ENCODE assay signal across 9 mouse cellular contexts in genomic region chr4:141624983-141625773, GRCm38 (mm10). TPM values are rescaled to one million over a fixed set of nuclear protein-coding genes. Genes with fewer than 3 reads are reported as not detected.
DNase-seq lines count a peak whose midpoint lies in the region; ATAC-seq and TF ChIP-seq lines count a peak whose summit lies in the region.
"Had no signal": no experiment of that assay in that cellular context is flagged by ENCODE, and none has a peak within 500 bp of the region (broad histone marks: within the 10 kb centered on the region; RNA-seq: fewer than 3 reads in every experiment).

No protein-coding gene starts in this region.

- no peaks in the 10 kb centered on the region for H3K27me3 ChIP-seq in heart, embryonic 10.5 days (ENCODE audit: insufficient read depth, poor library complexity, severe bottlenecking)
- H3K27me3 ChIP-seq in heart, embryonic 11.5 days (ENCODE audit: control insufficient read depth, insufficient read depth, low read length), result no peaks in the 10 kb centered on the region
- no peaks in the 10 kb centered on the region for H3K27me3 ChIP-seq in hindbrain, embryonic 14.5 days (ENCODE audit: control insufficient read depth, insufficient read depth, low read length)

- H3K27ac ChIP-seq in heart, embryonic 10.5 days, result peak overlapping the region; percentile 30; the same call in 1 of the 2 replicates
- no peak overlapping the region for H3K27ac ChIP-seq in heart, embryonic 11.5 days (ENCODE audit: low read depth, low read length)
- H3K27ac ChIP-seq in hindbrain, embryonic 14.5 days, result no peak overlapping the region

- no peak for DNase-seq in heart, embryonic 10.5 days (ENCODE audit: low spot score)
- DNase-seq in brain, embryonic 14.5 days (ENCODE audit: low read depth), result peak; percentile 30
- peak; percentile 28 for DNase-seq in lung, adult 2 months
- no peak for DNase-seq in neural tube, embryonic 10.5 days (ENCODE audit: extremely low spot score, low spot score)
- DNase-seq in ovary, adult 18-20 months (ENCODE audit: low spot score), result no peak
- DNase-seq in hindbrain, embryonic 14.5 days (ENCODE audit: low spot score), result no peak

- no peak overlapping the region for H3K4me2 ChIP-seq in heart, embryonic 11.5 days
- no peak overlapping the region for H3K4me2 ChIP-seq in hindbrain, embryonic 14.5 days (replicated peaks)

- H3K9me3 ChIP-seq in heart, embryonic 10.5 days, result no peaks in the 10 kb centered on the region
- no peaks in the 10 kb centered on the region for H3K9me3 ChIP-seq in heart, embryonic 11.5 days (replicated peaks; ENCODE audit: control insufficient read depth, low read length)
- no peaks in the 10 kb centered on the region for H3K9me3 ChIP-seq in hindbrain, embryonic 14.5 days (ENCODE audit: control insufficient read depth, low read length)

- H3K36me3 ChIP-seq in heart, embryonic 10.5 days, result peaks cover 58% of the 10 kb centered on the region
- peaks cover 26% of the 10 kb centered on the region for H3K36me3 ChIP-seq in heart, embryonic 11.5 days (ENCODE audit: control insufficient read depth, insufficient read depth, low read length)
- H3K36me3 ChIP-seq in hindbrain, embryonic 14.5 days (replicated peaks; ENCODE audit: control insufficient read depth, insufficient read depth), result peaks cover 53% of the 10 kb centered on the region

- no peak for ATAC-seq in heart, embryonic 11.5 days (replicated peaks; ENCODE audit: insufficient number of reproducible peaks, low FRiP score, low TSS enrichment)
- ATAC-seq in CD4-positive, CD25-positive, alpha-beta regulatory T cell, adult 4 months, result peak; percentile 85
- no peak for ATAC-seq in hindbrain, embryonic 14.5 days (ENCODE audit: low FRiP score)

- no peak overlapping the region for H3K4me3 ChIP-seq in heart, embryonic 10.5 days
- H3K4me3 ChIP-seq in heart, embryonic 11.5 days (ENCODE audit: low read depth, low read length), result no peak overlapping the region
- H3K4me3 ChIP-seq in lung, adult 2 months (replicated peaks; ENCODE audit: extremely low read depth, low read depth, low read length), result no peak overlapping the region
- no peak overlapping the region for H3K4me3 ChIP-seq in hindbrain, embryonic 14.5 days (replicated peaks; ENCODE audit: low read length)

- TF ChIP-seq CTCF in brain, embryonic 14.5 days (IDR thresholded peaks at IDR 0.05; ENCODE audit: borderline replicate concordance, extremely low read depth, insufficient read depth, insufficient read length), result peak; percentile 58
- TF ChIP-seq CTCF in lung, adult 2 months (IDR thresholded peaks at IDR 0.05; ENCODE audit: insufficient read depth, low read length), result peak; percentile 66

- WGBS in heart, embryonic 10.5 days, result 77% methylated on average over 19 of the region's 19 CpGs
- 70% methylated on average over 19 of the region's 19 CpGs for WGBS in heart, embryonic 11.5 days (ENCODE audit: insufficient replicate concordance)
- WGBS in lung, adult 2 months, result 71% methylated on average over 19 of the region's 19 CpGs
- 78% methylated on average over 19 of the region's 19 CpGs for WGBS in hindbrain, embryonic 14.5 days

- no peak overlapping the region for H3K9ac ChIP-seq in heart, embryonic 11.5 days (ENCODE audit: low read depth, low read length)
- H3K9ac ChIP-seq in hindbrain, embryonic 14.5 days, result no peak overlapping the region

- H3K4me1 ChIP-seq in heart, embryonic 10.5 days, result peaks cover 24% of the 10 kb centered on the region
- peaks cover 4% of the 10 kb centered on the region; the same call in 1 of the 2 replicates for H3K4me1 ChIP-seq in heart, embryonic 11.5 days (ENCODE audit: control insufficient read depth, insufficient read depth, low read length)
- H3K4me1 ChIP-seq in lung, adult 2 months (ENCODE audit: control insufficient read depth, insufficient read depth, low read length), result peaks cover 4% of the 10 kb centered on the region; the same call in 1 of the 2 replicates
- H3K4me1 ChIP-seq in hindbrain, embryonic 14.5 days (replicated peaks; ENCODE audit: control insufficient read depth, insufficient read depth, low read length), result no peaks in the 10 kb centered on the region

- TF ChIP-seq POLR2A in brain, embryonic 14.5 days (IDR thresholded peaks at IDR 0.05; ENCODE audit: borderline replicate concordance, extremely low read depth, insufficient read depth, insufficient read length, poor library complexity, severe bottlenecking), result no peak
- TF ChIP-seq POLR2A in lung, adult 2 months (IDR thresholded peaks at IDR 0.05; ENCODE audit: borderline replicate concordance, extremely low read depth, low read depth, low read length), result no peak

RNA-seq across cellular contexts. Expression of gene Slc25a34, which starts 1.6 kb away (rescaled TPM):
- 0.20 and 0.34 TPM in 2 replicates for polyA plus RNA-seq in heart, embryonic 10.5 days (2016; fragmentation: Nextera tagmentation; extraction: Ambion mirVana)
- polyA plus RNA-seq in heart, embryonic 11.5 days (2014; fragmentation: Nextera tagmentation; extraction: Ambion mirVana), result not detected in 2 replicates
- not detected for polyA plus RNA-seq in CD4-positive, CD25-positive, alpha-beta regulatory T cell, adult 4 months (2017; shearing (Covaris generic))
- polyA plus RNA-seq in brain, embryonic 14.5 days (2012; rRNA removed), result 0.40 and 0.42 TPM in 2 replicates
- polyA plus RNA-seq in lung, adult 2 months (2012; rRNA removed), result 2.3 and 3.9 TPM in 2 replicates
- not detected in 2 replicates for polyA plus RNA-seq in hindbrain, embryonic 14.5 days (2014; fragmentation: Nextera tagmentation; extraction: Ambion mirVana)
- polyA plus RNA-seq: neural tube, embryonic 11.5 days had no signal

RNA-seq across cellular contexts. Expression of gene Tmem82, which starts 6.7 kb away (rescaled TPM):
- polyA plus RNA-seq in heart, embryonic 10.5 days (2016; fragmentation: Nextera tagmentation; extraction: Ambion mirVana), result 0.96 and 2.4 TPM in 2 replicates
- polyA plus RNA-seq in heart, embryonic 11.5 days (2014; fragmentation: Nextera tagmentation; extraction: Ambion mirVana), result 0.17 and 0.30 TPM in 2 replicates
- not detected for polyA plus RNA-seq in CD4-positive, CD25-positive, alpha-beta regulatory T cell, adult 4 months (2017; shearing (Covaris generic))
- polyA plus RNA-seq in brain, embryonic 14.5 days (2012; rRNA removed), result 0.14 and 0.44 TPM in 2 replicates
- polyA plus RNA-seq in lung, adult 2 months (2012; rRNA removed), result 5.1 and 5.3 TPM in 2 replicates
- polyA plus RNA-seq in hindbrain, embryonic 14.5 days (2014; fragmentation: Nextera tagmentation; extraction: Ambion mirVana), result 0.17 TPM in 1 of 2 replicates, not detected in the other

RNA-seq across cellular contexts. Expression of gene Fblim1, which starts 19.3 kb away (rescaled TPM):
- polyA plus RNA-seq in heart, embryonic 10.5 days (2016; fragmentation: Nextera tagmentation; extraction: Ambion mirVana), result 61.9 and 62.7 TPM in 2 replicates
- polyA plus RNA-seq in heart, embryonic 11.5 days (2014; fragmentation: Nextera tagmentation; extraction: Ambion mirVana), result 53.9 and 64.0 TPM in 2 replicates
- polyA plus RNA-seq in CD4-positive, CD25-positive, alpha-beta regulatory T cell, adult 4 months (2017; shearing (Covaris generic)), result under 1 TPM in 1 of 2 experiments, not detected in 1; 0.13 TPM
- polyA plus RNA-seq in brain, embryonic 14.5 days (2012; rRNA removed), result 34.7 and 50.7 TPM in 2 replicates
- 36.2 and 45.7 TPM in 2 replicates for polyA plus RNA-seq in lung, adult 2 months (2012; rRNA removed)
- 41.3 and 43.6 TPM in 2 replicates for polyA plus RNA-seq in hindbrain, embryonic 14.5 days (2014; fragmentation: Nextera tagmentation; extraction: Ambion mirVana)

RNA-seq across cellular contexts. Expression of gene Plekhm2, which starts 39.5 kb away (rescaled TPM):
- 4.1 and 5.4 TPM in 2 replicates for polyA plus RNA-seq in heart, embryonic 10.5 days (2016; fragmentation: Nextera tagmentation; extraction: Ambion mirVana)
- 3.5 and 3.9 TPM in 2 replicates for polyA plus RNA-seq in heart, embryonic 11.5 days (2014; fragmentation: Nextera tagmentation; extraction: Ambion mirVana)
- 1 to 10 TPM; 2.1 to 3.4 TPM for polyA plus RNA-seq in CD4-positive, CD25-positive, alpha-beta regulatory T cell, adult 4 months (2017; shearing (Covaris generic))
- polyA plus RNA-seq in brain, embryonic 14.5 days (2012; rRNA removed), result 55.0 and 56.0 TPM in 2 replicates
- 45.7 and 52.3 TPM in 2 replicates for polyA plus RNA-seq in lung, adult 2 months (2012; rRNA removed)
- polyA plus RNA-seq in hindbrain, embryonic 14.5 days (2014; fragmentation: Nextera tagmentation; extraction: Ambion mirVana), result 3.9 and 4.4 TPM in 2 replicates

Comparison
In these comparisons a context has a peak if more than half of its experiments do, and no peak if none do; other contexts are left out.
1. DNase-seq: peak in brain, embryonic 14.5 days (single experiment) and lung, adult 2 months (single experiment); none in heart, embryonic 10.5 days (single experiment), neural tube, embryonic 10.5 days (single experiment), ovary, adult 18-20 months (single experiment) and hindbrain, embryonic 14.5 days (single experiment).
2. RNA of gene Fblim1, which starts 19.3 kb away (polyA plus RNA-seq): 61.9 to 62.7 TPM in heart, embryonic 10.5 days, 53.9 to 64.0 TPM in heart, embryonic 11.5 days, 34.7 to 50.7 TPM in brain, embryonic 14.5 days, 36.2 to 45.7 TPM in lung, adult 2 months and 41.3 to 43.6 TPM in hindbrain, embryonic 14.5 days; 0.13 TPM in CD4-positive, CD25-positive, alpha-beta regulatory T cell, adult 4 months; every median in the first group is over 10 times any median in the second.